Mouse (Mus musculus) 416B (cell line): ENCODE data around the gene Grrp1.
A peak's percentile ranks its signal among the peaks of the same experiment; 100 is the strongest.

ENCODE experiments used
- DNase-seq: peaks from one replicate; pipeline ENCODE4 v3.0.0; 2011; ENCODE audit warnings: low read depth

The Grrp1 gene

GRCm38 (mm10) chr4:134243516-134244250 lies 10.2 kb downstream of the Grrp1 start, which contains the start of gene E130218I03Rik:
E130218I03Rik (plus strand) TSS chr4:134243662.
- no peak for DNase-seq

GRCm38 (mm10) chr4:134238686-134239085 lies 15.2 kb downstream of the Grrp1 start:
- DNase-seq, result no peak

DNA sequence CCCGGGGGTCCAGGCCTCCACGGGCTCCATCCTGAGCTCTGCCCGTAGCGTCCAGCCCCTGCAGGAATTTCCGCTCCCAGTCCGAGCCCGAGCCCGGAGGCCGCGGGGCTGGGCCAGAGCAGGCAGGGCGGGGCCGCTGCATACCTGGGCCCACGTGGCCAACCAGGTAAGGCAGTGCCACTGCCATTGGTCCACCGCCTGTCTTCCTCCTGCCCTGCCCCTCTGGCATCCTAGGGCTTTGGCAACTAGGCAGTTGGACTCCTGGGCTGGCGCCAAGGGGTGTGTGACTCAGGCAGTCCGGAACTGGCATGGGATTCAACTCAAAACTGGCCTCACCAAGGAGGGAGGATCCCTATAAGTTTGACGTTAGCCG lies 15.6 kb downstream of the Grrp1 start, which contains the start of gene Cnksr1:
Cnksr1 (minus strand) TSS at position 121 of the 373 bp plus-strand sequence.
- no peak for DNase-seq

DNA sequence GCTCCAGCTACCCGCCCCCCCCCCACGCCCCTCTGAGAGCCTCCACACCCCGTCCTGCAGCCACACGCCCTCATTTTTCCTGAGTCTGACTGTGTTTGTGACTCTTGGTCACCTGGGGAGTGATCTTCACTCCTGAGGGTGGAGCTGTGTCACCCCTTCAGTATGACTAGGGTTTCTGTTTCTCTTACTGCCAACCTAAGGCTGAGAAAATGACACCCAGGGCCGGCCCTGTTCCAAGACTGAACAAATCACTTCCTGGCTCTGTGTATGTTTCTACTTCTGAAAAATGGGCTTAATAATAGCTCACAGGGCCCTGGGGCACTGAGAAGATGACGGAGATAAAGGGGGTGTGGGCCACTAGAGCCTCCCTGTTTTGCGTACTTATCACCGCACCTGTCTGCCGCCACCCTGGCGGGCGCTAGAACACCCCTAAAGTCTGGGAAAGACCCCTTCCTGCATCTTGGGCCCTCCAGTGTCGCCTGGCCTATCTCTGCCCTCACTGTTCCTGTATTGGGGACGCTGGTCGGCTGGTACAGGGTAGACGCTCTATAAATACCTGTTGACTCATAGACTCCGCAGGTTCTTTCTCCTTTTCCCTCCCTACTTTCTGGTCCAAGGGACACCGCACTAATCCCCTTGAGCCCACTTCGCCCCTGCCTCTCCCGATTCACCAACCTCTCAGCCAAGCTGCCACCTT lies 16.2 kb downstream of the Grrp1 start:
- no peak for DNase-seq

GRCm38 (mm10) chr4:134234876-134235275 lies 19.0 kb downstream of the Grrp1 start:
- no peak for DNase-seq

- no peak for DNase-seq
Measured at GRCm38 (mm10) chr4:134230431-134230830, 23.5 kb downstream of the Grrp1 start.

- DNase-seq, result peak; percentile 25
Measured at GRCm38 (mm10) chr4:134227194-134227593, 26.7 kb downstream of the Grrp1 start, which contains the start of gene Catsper4. Catsper4 (minus strand) TSS chr4:134227383.

- no peak for DNase-seq
Measured at GRCm38 (mm10) chr4:134222793-134223600, 30.9 kb downstream of the Grrp1 start.

DNA sequence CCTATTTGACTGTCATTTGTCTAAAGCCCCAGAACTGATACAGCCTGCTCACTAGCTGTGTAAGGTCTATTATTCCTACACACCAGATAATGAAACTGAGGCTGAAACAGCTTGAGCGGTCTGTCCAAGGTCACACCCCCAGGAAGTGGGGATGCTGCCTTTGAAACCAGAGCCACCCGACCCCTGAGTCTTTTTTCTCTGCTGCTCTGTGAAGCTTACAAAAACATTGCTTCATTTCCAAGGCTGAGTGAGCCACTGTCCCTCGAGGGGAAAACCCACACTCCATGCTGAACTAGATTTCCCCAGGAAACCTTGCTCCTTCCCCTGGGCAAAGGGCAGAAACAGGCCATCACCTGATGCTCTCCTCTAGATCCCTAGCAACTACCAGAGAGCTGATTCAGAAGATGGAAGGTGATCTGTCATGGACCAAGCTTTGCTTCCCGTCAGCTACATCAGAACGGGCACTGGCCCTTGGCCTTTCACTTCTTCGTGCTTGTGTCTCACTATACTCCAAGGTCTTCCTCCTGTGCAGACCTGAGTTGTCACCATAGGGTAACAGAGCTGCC lies 47.3 kb downstream of the Grrp1 start:
- DNase-seq, result no peak

DNA sequence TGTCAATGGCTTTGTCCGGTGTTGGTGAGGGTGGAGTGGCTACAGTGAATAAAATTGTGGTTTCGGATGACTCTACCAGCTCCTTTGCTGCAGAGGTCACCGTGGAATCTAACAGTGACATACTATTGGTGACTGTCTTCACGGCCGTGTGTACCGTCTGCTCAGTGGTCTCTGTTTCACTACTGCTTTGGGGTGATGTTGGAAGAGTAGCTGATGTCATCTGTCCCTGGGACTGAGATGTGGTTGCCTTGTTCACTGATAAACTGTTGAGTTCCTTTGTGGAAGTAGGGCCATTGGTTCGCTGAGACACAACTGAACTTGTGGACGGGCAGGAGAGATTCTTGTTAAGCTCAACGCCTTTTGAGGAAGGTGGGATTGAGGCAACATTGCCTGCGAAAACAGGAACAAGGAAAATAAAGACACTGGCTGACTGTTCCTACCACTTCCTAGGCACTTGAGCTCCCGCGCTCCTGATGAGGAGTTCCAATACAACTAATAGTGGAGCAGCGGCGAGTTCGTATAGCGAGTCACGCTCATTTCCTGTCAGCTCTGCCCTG lies 50.5 kb downstream of the Grrp1 start:
- DNase-seq, result no peak

- DNase-seq, result no peak
Measured at GRCm38 (mm10) chr4:134202904-134203303, 51.0 kb downstream of the Grrp1 start, which contains the start of gene Gm7534. Gm7534 (minus strand) TSS chr4:134203004.
